Mouse (Mus musculus) liver, adult (tissue): ENCODE data around the gene Angptl3.

ENCODE experiments used
- GATA4 ChIP-seq: IDR thresholded peaks from 2 replicates; pipeline ENCODE4 v1.6.1; 2014; ENCODE audit warnings: mild to moderate bottlenecking, low read length; ENCODE audit not compliant: insufficient replicate concordance

Gene Angptl3

DNA sequence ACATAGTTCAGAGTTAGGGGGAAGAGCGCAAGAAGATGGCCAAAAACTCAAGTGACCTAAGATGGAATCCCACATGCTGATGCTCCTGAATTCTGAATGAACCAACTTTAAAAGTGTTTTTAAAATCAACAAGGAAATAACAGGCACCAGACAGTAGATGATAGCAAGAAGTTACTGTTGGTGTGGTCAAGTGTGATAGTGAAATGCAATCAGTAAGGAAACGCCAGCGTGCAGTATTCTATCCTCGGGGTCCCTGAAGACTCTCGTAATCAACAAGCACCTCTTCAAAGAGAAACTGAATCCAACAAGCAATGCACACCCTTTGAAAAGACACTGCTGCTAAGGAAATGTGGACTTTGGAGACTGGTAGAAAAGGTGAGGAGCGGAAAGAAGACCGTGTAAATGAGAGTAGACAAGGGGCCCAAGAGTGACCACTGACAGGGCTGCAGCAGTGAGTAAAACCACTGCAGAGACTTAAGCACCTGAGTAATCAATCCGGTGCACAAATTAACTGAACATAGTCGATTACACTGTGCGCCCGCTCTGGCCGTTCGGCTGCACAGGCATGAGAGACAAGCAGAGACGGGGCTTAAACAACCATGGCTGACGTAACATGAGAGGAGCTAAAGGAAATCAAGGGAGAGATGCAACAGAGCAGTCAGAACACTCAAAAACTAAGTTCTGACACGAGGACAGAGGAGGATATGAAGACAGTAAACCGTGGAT, 57.2 kb downstream of the Angptl3 start:
- TF ChIP-seq GATA4 = no peak

DNA sequence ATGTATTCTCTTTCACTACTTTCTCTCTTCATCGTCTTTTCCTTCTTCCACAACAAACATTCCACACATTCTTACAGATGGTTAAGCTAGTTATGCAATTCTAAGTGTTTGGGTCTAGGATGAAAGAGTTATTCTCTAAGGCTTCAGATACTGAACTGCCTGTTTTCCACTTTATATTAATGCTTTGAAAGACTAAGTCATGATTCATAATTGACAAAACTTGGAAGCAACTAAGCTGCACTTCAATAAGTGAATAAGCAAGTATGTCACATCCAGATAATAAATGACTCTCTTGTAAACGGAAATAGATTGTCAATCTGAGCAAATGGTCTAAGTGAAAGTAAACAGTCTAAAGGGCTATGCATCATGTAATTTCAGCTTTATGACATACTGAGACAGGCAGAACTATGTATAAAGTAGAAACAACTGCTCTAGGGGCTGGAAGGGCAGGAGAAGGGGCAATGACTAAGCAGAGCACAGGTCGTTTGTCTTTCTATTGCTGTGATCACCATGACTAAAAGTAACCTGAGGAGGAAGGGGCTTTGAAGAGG, 60.5 kb downstream of the Angptl3 start:
- TF ChIP-seq GATA4 = no peak

- TF ChIP-seq GATA4 = no peak
Observed at GRCm38 (mm10) chr4:99091777-99092176, 61.0 kb downstream of the Angptl3 start.
